Mouse (Mus musculus): ENCODE results near the gene Srgap2.

DNA sequence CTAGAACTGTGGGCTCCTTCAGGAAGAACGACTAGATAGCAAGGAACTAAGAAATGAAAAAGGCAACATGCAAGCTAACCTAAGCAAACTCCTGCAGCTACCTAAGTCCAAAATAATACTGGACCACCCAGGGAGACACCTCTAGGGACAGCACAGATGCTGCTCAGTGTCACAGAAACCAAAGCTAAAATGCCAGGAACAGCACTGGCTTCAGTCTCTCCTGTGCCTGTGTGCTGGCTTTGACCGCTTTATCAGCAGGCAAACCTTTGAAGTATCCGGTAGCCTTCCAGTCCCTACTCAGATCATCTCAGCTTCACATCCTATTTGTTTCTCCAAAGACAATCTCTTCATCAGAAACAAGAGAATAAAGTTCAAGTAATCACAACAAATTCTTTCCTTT is 123.6 kb downstream of the Srgap2 start:
- TF ChIP-seq CTCF (IDR thresholded peaks at IDR 0.05; ENCODE audit: low read depth, low read length) (no peak), POLR2A (IDR thresholded peaks at IDR 0.05; ENCODE audit: insufficient read depth, low read length) (no peak), EP300 (IDR thresholded peaks at IDR 0.05; ENCODE audit: insufficient read depth, low read depth, low read length) (no peak)

Measured in ES-Bruce4 (cell line).